Mouse (Mus musculus) lung, embryonic 15.5 days (tissue): ENCODE measurements around the gene Vmn1r28. TPM values are rescaled to one million over a fixed set of nuclear protein-coding genes. Genes with fewer than 3 reads are reported as not detected.
"Not testable (repeated sequence)": the region's sequence is repeated elsewhere in the genome, so short reads cannot be mapped to it uniquely, and the experiment has no call there.

Source experiments
- ATAC-seq: fragments of 200-750 bp; cut with Nextera tagmentation; 2 replicates; pipeline ENCODE4 v1.8.0; 2017; ENCODE audit warnings: moderate number of reproducible peaks, borderline replicate concordance; ENCODE audit not compliant: low FRiP score, low TSS enrichment; ENCODE audit errors: extremely low read depth
- H3K27ac ChIP-seq: fragments of 300-500 bp; sonication (generic); 2 replicates; pipeline ENCODE4 v1.5.1; 2015; ENCODE audit warnings: moderate library complexity, mild to moderate bottlenecking, inconsistent platforms
- H3K27me3 ChIP-seq: fragments of 300-500 bp; sonication (generic); 2 replicates; pipeline ENCODE4 v1.6.1; 2015; ENCODE audit warnings: inconsistent platforms
- H3K36me3 ChIP-seq: fragments of 300-500 bp; sonication (generic); 2 replicates; pipeline ENCODE4 v1.6.1; 2015; ENCODE audit warnings: inconsistent platforms
- H3K4me1 ChIP-seq: fragments of 300-500 bp; sonication (generic); 2 replicates; pipeline ENCODE4 v1.6.1; 2015; ENCODE audit warnings: inconsistent platforms
- H3K4me2 ChIP-seq: fragments of 300-500 bp; sonication (generic); 2 replicates; pipeline ENCODE4 v1.6.1; 2015; ENCODE audit warnings: inconsistent platforms, mild to moderate bottlenecking, moderate library complexity
- H3K4me3 ChIP-seq: fragments of 300-500 bp; sonication (generic); 2 replicates; pipeline ENCODE4 v1.5.1; 2015; ENCODE audit warnings: mild to moderate bottlenecking, inconsistent platforms
- H3K9ac ChIP-seq: fragments of 300-500 bp; sonication (generic); 2 replicates; pipeline ENCODE4 v1.6.1; 2015; ENCODE audit warnings: inconsistent platforms
- H3K9me3 ChIP-seq: fragments of 300-500 bp; sonication (generic); 2 replicates; pipeline ENCODE4 v1.6.1; 2016; ENCODE audit warnings: inconsistent platforms
- WGBS: fragments of 180-500 bp; shearing (Covaris S2); methylation state at CpG from one replicate; pipeline ENCODE4 v1.1.7; 2015; 5-methylcytosine and 5-hydroxymethylcytosine counted together
- polyA plus RNA-seq: library from polyadenylated mRNA; unstranded; fragments of >200 nt; fragmentation: Nextera tagmentation; extraction: Ambion mirVana; gene quantifications from 2 replicates; pipeline ENCODE4 v1.2.1, GENCODE M21; 2015

Vmn1r28 gene
- not detected in 2 replicates for polyA plus RNA-seq

DNA sequence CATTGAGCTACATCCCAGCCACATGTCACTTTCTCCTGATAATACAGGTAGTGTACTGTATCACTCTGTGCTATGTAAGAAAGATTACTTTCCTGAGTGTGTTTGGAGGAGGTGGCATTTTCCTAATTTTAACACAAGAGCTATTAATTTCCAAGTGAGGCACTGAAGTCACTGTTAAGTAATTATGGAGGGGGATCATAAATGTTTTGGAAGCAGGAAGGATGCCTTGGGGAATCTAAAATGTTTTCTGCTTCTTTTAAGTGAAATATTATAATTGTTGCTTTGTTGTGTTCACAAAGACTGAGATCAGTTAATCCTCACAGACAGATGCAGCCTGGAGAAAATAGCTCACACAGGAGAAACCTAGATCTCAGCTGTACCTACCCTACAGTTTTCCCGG is at the start of gene Vmn1r28:
Vmn1r28 (plus strand) TSS at position 301 of the 400 bp plus-strand sequence.
- no peak for ATAC-seq
- no peaks in the 10 kb centered on the region for H3K9me3 ChIP-seq
- no peak within 1 kb of the TSS for H3K4me3 ChIP-seq
- H3K9ac ChIP-seq = no peak within 1 kb of the TSS
- no peaks in the 10 kb centered on the region for H3K36me3 ChIP-seq
- no peaks in the 10 kb centered on the region for H3K4me1 ChIP-seq
- no peak within 1 kb of the TSS for H3K4me2 ChIP-seq
- no peaks in the 10 kb centered on the region for H3K27me3 ChIP-seq
- H3K27ac ChIP-seq = no peak within 1 kb of the TSS
- 92% methylated on average over 1 of the region's 1 CpGs for WGBS

DNA sequence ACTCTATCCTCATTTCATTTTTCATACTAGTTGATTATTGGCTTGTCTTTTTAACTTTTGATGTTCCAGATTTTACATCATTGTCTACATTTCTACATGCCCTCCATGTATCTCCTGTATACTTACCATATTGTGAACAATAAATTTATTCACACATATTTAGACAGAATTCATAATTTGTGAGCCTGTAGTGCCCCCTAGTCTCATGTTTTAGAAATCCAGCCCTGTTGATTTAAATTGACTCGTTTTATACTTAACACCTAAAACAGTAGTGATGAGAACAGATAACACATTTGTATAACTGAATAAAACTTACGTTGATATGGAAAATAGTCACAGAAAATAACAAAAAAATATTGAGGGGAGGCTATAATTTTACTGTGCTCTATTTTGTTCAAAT is 45.7 kb upstream of the Vmn1r28 start:
- ATAC-seq = no peak
- WGBS = 74% methylated on average over 2 of the region's 2 CpGs
- H3K9ac ChIP-seq = no peak overlapping the region
- no peaks in the 10 kb centered on the region for H3K9me3 ChIP-seq
- no peak overlapping the region for H3K27ac ChIP-seq
- no peak overlapping the region for H3K4me2 ChIP-seq
- H3K4me1 ChIP-seq = no peaks in the 10 kb centered on the region
- H3K36me3 ChIP-seq = no peaks in the 10 kb centered on the region
- H3K4me3 ChIP-seq = no peak overlapping the region
- no peaks in the 10 kb centered on the region for H3K27me3 ChIP-seq

DNA sequence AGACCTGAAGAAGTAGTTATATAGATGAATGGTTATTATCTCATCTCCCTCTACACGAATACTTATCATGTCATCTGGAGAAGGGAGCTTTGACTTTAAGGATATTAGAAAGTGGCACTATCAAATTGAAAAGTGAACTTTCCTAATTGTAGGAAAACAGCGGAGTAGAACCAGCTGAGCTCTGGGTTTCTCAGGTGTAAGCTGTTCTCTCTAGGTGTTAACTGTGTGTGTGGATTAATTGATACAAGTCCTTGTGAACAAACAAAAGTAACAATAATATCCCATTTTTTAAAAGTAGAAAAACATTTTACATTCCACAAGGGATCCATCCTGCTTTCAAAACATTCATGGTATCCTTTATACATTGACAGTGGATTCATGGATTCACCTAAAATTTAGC is 43.1 kb upstream of the Vmn1r28 start, which contains the start of gene Vmn1r27:
Vmn1r27 (minus strand) TSS at position 101 of the 400 bp plus-strand sequence.
- H3K27ac ChIP-seq = no peak within 1 kb of the TSS
- no peak within 1 kb of the TSS for H3K9ac ChIP-seq
- 70% methylated on average over 2 of the region's 2 CpGs for WGBS

DNA sequence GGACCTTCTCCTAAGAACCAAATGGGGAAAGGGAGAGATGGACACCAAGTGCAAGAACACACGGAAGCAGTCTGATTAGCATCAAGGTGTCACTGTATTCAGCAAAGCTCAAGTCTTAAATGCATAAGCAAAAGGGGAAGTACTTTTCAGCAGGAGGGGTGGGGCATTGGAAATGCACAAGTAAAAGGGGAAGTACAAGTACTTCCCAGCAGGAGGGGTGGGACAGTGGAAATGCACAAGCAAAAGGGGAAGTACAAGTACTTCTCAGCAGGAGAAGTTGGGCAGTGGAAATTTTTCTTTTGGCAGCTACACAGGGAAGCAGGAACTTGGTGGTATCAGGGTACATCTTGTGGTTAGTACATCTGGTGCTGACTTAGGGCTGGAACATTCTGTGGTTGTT is 17.8 kb downstream of the Vmn1r28 start:
- 88% methylated on average over 1 of the region's 1 CpGs for WGBS
- not testable (repeated sequence) for H3K27ac ChIP-seq

More for the DNA sequence above, 43.1 kb upstream of the Vmn1r28 start, which contains the start of gene Vmn1r27:
- Histone ChIP-seq H3K4me3 (no peak within 1 kb of the TSS), H3K9me3 (no peaks in the 10 kb centered on the region), H3K4me1 (no peaks in the 10 kb centered on the region), H3K27me3 (no peaks in the 10 kb centered on the region), H3K4me2 (no peak within 1 kb of the TSS), H3K36me3 (no peaks in the 10 kb centered on the region)
- no peak for ATAC-seq

DNA sequence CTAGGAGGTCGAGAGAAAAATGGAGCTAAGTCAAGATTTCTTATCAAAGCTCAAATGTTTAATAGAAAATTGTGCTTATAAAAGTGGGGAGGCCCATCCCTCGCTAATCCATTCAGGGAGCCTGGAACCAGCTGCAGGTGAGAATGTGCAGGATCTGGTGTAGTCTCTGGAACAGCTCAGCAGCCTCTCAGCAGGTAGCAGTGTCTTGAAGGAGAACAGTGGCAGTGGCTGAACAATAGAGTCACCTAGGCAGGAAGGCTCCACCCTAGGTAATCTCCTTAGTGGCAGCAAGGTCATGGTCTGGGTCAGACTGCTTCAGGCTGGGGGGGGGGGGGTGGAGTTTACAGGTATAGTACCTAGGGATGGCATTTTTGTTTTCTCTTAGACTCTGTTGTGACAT is 30.4 kb downstream of the Vmn1r28 start:
- Histone ChIP-seq H3K9ac (no peak overlapping the region), H3K36me3 (no peaks in the 10 kb centered on the region), H3K9me3 (no peaks in the 10 kb centered on the region), H3K27ac (no peak overlapping the region), H3K4me1 (no peaks in the 10 kb centered on the region), H3K4me3 (no peak overlapping the region), H3K4me2 (no peak overlapping the region), H3K27me3 (no peaks in the 10 kb centered on the region)
- WGBS = 64% methylated on average over 2 of the region's 2 CpGs
- no peak for ATAC-seq

More for the DNA sequence above, 17.8 kb downstream of the Vmn1r28 start:
- not testable (repeated sequence) for H3K4me3 ChIP-seq, H3K4me2 ChIP-seq, H3K27me3 ChIP-seq, H3K9me3 ChIP-seq, ATAC-seq, H3K36me3 ChIP-seq, H3K9ac ChIP-seq, H3K4me1 ChIP-seq

DNA sequence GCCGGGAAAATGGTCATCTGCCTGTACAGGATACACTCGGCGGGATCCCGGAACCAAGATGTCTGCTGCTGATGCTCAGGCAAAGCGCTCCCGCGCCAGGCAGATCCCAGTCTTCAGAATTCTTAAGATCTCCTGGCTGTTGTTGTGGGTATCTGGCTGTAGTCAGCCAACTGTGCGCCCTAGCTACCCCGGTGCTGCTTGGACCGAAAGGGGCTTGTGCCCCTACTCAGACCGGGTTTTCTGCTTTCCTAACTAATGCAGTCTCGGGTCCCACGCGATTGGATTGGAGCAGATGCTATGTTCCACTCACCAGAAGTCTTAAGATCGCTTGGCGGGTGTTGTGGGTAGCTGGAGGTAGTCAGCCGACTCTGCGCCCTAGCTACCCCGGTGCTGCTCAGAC is 36.7 kb downstream of the Vmn1r28 start:
- not testable (repeated sequence) for H3K9ac ChIP-seq, ATAC-seq, H3K4me3 ChIP-seq, H3K27me3 ChIP-seq, H3K4me2 ChIP-seq, H3K4me1 ChIP-seq, H3K27ac ChIP-seq, H3K9me3 ChIP-seq, H3K36me3 ChIP-seq
- WGBS = 75% methylated on average over 19 of the region's 19 CpGs

DNA sequence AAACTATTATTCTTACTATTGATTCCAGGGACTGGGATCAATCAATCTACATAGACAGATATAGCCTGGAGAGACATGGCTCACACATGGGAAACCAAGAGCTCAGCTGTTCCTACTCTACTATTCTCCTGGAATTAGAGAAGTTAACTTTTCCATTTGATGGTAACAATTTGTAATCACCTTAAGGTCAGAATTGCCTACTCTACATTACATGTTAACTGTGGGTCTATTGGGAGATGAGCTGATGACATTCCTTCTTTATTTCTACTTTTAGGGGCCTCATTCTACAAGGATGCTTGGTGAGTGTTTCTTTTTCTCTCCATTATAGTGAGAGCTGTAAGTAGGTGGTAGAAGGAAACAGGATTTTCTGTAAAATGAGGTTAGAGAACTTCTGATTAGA is 39.4 kb downstream of the Vmn1r28 start, which contains the start of gene Vmn1r29:
Vmn1r29 (plus strand) TSS at position 301 of the 400 bp plus-strand sequence.
- no peaks in the 10 kb centered on the region for H3K4me1 ChIP-seq
- no peak within 1 kb of the TSS for H3K4me3 ChIP-seq
- H3K27me3 ChIP-seq = no peaks in the 10 kb centered on the region
- no peak within 1 kb of the TSS for H3K27ac ChIP-seq
- H3K36me3 ChIP-seq = no peaks in the 10 kb centered on the region
- H3K4me2 ChIP-seq = no peak within 1 kb of the TSS
- ATAC-seq = no peak
- no peak within 1 kb of the TSS for H3K9ac ChIP-seq
- H3K9me3 ChIP-seq = no peaks in the 10 kb centered on the region

Other genes starting within 250 kb of the Vmn1r28 start
- gene Vmn1r26, start 246.9 kb upstream of the Vmn1r28 start, polyA plus RNA-seq = not detected in 2 replicates
- not detected in 2 replicates for gene Vmn1r27, start 43.2 kb upstream of the Vmn1r28 start, polyA plus RNA-seq
- not detected in 2 replicates for gene Vmn1r29, start 39.5 kb downstream of the Vmn1r28 start, polyA plus RNA-seq
- not detected in 2 replicates for gene Vmn1r30, start 181.3 kb downstream of the Vmn1r28 start, polyA plus RNA-seq
- not detected in 2 replicates for gene Vmn1r31, start 213.3 kb downstream of the Vmn1r28 start, polyA plus RNA-seq